Mouse (Mus musculus) megakaryocyte-erythroid progenitor cell, adult 5 weeks (primary cell): Measurements from ENCODE around the gene Olfr495. TPM values are rescaled to one million over a fixed set of nuclear protein-coding genes. Genes with fewer than 3 reads are reported as not detected.

Source experiments
- polyA plus RNA-seq: library from polyadenylated mRNA; stranded (reverse); fragments of >175 nt; gene quantifications from 2 replicates; pipeline ENCODE4 v1.2.3, GENCODE M21; 2012

Olfr495 gene
- polyA plus RNA-seq, result not detected in 2 replicates

DNA sequence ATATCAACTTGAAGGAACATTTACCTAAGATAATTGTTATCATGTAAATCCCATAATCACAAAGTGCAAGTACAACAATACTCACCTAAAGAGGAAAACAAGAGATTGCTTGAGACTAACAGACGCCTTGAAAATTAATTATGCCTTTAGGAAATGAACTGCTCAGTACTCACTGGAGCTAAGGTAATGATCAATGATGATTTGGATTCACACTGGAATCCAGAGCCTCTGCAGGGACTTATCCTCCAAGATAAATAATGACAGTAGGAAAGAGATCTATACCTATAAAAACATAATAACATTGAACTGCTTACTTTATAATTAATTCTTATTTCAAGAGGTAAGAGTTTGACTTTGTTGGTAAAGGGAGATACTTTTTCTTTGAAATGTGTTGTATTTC lies at the start of gene Olfr495:
Olfr495 (plus strand) TSS at position 301 of the 400 bp plus-strand sequence.

DNA sequence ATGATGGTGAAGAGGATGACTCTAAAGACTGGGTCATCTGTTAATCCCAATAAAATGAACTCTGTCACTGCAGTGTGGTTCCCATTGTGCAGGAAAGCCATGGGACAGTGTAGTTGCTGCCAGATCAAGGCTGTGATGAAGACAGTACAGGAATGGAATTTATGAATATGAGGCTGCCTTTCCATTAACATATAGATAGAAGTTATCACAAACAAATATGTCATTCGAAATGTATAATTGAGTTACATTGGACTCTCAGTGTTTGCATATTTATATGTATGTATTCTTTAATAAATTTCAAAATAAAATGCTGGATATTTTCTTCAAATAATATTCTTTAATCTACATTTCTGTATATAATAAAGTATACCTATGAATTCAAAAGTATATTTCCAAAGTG lies 46.1 kb upstream of the Olfr495 start, which contains the start of gene Olfr493:
Olfr493 (minus strand) TSS at position 101 of the 400 bp plus-strand sequence.

DNA sequence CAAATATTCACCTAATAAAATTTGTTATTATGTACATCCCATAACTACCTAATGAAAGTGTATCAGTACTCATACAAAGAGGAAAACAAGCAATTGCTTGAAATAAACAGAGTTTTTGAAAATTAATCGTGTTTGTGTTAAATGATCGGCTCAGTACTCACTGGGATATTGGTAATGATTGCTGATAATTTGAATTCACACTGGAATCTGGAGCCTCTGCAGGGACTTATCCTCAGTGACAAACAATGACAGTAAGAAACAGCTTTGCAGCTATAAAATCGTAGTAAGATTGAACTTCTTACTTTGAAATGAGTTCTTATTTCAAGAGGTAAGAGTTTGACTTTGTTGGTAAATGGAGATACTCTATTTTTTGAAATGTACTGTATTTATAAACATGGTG lies 27.9 kb upstream of the Olfr495 start, which contains the start of gene Olfr494:
Olfr494 (plus strand) TSS at position 301 of the 400 bp plus-strand sequence.

GRCm38 (mm10) chr7:108420121-108420520 lies 27.2 kb downstream of the Olfr495 start, which contains the start of gene Olfr497:
Gene Olfr497, plus strand, starts transcription at chr7:108420421.

Other genes with a start within 250 kb of the Olfr495 start
- gene Olfr485, start 233.3 kb upstream of the Olfr495 start, polyA plus RNA-seq, result not detected in 2 replicates
- gene Olfr486, start 220.4 kb upstream of the Olfr495 start, polyA plus RNA-seq, result not detected in 2 replicates
- not detected in 2 replicates for gene Olfr487, start 178.5 kb upstream of the Olfr495 start, polyA plus RNA-seq
- gene Olfr488, start 134.8 kb upstream of the Olfr495 start, polyA plus RNA-seq, result not detected in 2 replicates
- gene Olfr490, start 104.2 kb upstream of the Olfr495 start, polyA plus RNA-seq, result not detected in 2 replicates
- not detected in 2 replicates for gene Olfr491, start 79.7 kb upstream of the Olfr495 start, polyA plus RNA-seq
- gene Olfr492, start 69.5 kb upstream of the Olfr495 start, polyA plus RNA-seq, result not detected in 2 replicates
- gene Olfr493, start 46.2 kb upstream of the Olfr495 start, polyA plus RNA-seq, result not detected in 2 replicates
- gene Olfr494, start 27.8 kb upstream of the Olfr495 start, polyA plus RNA-seq, result not detected in 2 replicates
- not detected in 2 replicates for gene Olfr497, start 27.3 kb downstream of the Olfr495 start, polyA plus RNA-seq
- not detected in 2 replicates for gene Olfr498, start 72.2 kb downstream of the Olfr495 start, polyA plus RNA-seq
- gene Olfr502, start 131.9 kb downstream of the Olfr495 start, polyA plus RNA-seq, result not detected in 2 replicates
- gene Olfr503, start 151.4 kb downstream of the Olfr495 start, polyA plus RNA-seq, result not detected in 2 replicates
- gene Olfr504, start 172.6 kb downstream of the Olfr495 start, polyA plus RNA-seq, result not detected in 2 replicates
- not detected in 2 replicates for gene Olfr506, start 217.6 kb downstream of the Olfr495 start, polyA plus RNA-seq
- gene Olfr507, start 228.6 kb downstream of the Olfr495 start, polyA plus RNA-seq, result not detected in 2 replicates
- not detected in 2 replicates for gene Olfr508, start 236.8 kb downstream of the Olfr495 start, polyA plus RNA-seq